Mouse (Mus musculus) neural tube, postnatal 0 days (tissue): ENCODE measurements around the gene Cyp2w1. TPM values are rescaled to one million over a fixed set of nuclear protein-coding genes. Genes with fewer than 3 reads are reported as not detected.

Experiments
- microRNA counts: library from miRNA; unstranded; fragments of <30 nt; microRNA quantifications from one replicate; lab custom pipeline; 2015
- microRNA-seq: library from miRNA; unstranded; fragments of <30 nt; microRNA quantifications from one replicate; pipeline ENCODE4, GENCODE M21; 2016
- polyA plus RNA-seq: library from polyadenylated mRNA; unstranded; fragments of >200 nt; fragmentation: Nextera tagmentation; extraction: Ambion mirVana; gene quantifications from 2 replicates; pipeline ENCODE4 v1.2.1, GENCODE M21; 2015

Gene Cyp2w1
- not detected in 2 replicates for polyA plus RNA-seq

DNA sequence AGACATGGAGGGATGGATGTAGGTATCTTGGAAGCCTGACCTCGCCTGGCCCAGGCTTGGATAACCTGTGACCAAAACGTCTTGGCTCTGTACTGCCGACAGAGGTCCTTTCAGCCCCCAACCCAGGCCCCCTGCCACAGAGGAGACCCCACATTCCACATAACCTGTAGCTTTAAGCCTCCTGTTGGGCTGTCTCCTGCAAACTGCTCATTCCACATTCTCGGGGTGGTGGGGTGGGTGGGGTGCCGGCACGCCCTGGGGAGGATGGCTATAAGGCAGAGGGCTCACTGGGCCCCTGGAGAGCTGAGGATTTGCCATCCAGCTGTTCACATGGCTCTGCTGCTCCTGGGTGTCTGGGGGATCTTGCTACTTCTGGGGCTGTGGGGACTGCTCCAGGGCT is at the start of gene Cyp2w1:
Cyp2w1 (plus strand) TSS at position 301 of the 400 bp plus-strand sequence.

DNA sequence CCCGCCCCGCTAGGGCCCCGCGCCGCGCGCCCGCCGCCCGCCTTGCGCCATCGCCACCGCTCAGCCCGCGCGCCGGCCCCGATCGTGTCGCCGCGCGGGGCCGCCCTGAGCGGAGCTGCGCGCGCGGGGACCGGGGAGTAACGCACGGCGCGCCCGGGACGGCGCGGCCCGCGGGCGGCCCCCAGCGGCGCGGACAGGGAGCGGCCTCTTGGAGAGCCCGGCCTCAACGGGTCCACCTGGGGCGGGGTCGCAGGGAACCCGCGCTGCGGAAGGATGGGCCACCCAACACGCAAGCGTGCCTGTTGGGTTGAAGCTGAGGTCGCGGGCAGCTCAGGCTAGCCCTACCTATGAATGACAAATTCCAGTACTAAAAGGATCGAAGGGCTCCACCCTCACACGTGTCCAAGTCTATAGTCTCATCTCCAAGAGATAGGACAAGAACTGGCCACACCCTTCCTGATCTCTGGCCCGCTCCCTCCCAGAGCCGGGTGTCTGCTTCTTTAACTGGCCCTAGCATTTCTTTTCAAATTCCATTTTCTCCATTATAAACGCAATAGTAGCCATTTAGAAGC is 26.9 kb upstream of the Cyp2w1 start, which contains the start of gene Adap1:
Adap1 (minus strand) TSS at position 228 of the 572 bp plus-strand sequence.

GRCm38 (mm10) chr5:139351134-139351533 is 1.3 kb upstream of the Cyp2w1 start, which contains the start of gene Cox19:
TSS of gene Cox19 (minus strand) at chr5:139351418.

DNA sequence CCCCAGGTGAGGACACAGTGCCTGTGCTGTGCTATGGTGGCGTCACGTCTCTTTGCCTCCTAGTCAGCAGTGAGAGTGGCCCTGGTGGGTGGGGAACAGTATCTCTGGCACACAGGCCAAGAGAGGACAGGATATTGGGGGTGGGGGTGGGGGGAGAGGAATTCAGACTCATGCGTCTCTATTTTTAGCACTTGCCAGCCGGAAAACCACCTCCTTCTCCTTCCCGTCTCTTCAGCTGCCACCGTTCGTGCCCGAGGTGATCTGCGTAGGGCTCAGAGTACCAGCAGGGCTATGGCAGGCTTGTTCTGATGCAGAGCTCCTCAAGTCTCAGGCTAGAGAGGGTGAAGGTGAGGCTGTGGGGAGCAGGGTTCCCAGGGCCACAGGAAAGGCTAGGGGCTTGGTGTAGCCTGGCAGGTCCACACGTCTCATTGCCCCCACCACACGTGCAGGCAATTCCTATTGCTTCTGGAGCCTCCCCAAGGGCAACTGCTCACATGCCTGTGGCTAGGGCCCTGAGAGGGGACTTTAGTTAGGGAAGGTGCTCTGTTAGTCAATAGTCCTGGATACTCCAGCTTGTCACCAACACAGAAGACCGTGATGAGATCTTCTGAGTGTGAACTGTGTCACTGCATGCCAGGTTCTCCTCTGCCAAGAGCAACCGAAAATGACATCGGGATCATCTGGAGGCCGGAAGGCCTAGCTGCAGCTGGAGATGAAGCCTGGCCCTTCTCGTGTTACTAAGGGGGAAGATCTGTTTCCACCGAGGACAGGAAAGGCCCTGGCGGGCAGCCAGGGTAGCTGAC is 25.3 kb downstream of the Cyp2w1 start, which contains the start of gene Gpr146:
Gpr146 (plus strand) TSS at position 230 of the 803 bp plus-strand sequence.

GRCm38 (mm10) chr5:139404801-139405401 is 52.5 kb downstream of the Cyp2w1 start, which contains the start of gene C130050O18Rik:
TSS of gene C130050O18Rik (plus strand) at chr5:139405280.

MicroRNAs encoded within 50 kb of the gene (microRNA counts, 519-probe panel; counts per million panel counts)
- microRNA mmu-miR-339-3p (lab: Ali Mortazavi, UCI) (40.5 counts per million), microRNA mmu-miR-339-5p (lab: Ali Mortazavi, UCI) (40.5 counts per million)

Small RNAs within 50 kb of the gene (microRNA-seq; reads per million reads assigned to microRNA genes)
- 295 reads per million, percentile 61 among the genes with 10 or more reads in this experiment for gene Mir339

Other genes with a start within 250 kb of the Cyp2w1 start
- 331 and 348 TPM in 2 replicates for gene Prkar1b, start 202.6 kb upstream of the Cyp2w1 start, polyA plus RNA-seq
- 2.4 and 3.0 TPM in 2 replicates for gene Dnaaf5, start 202.4 kb upstream of the Cyp2w1 start, polyA plus RNA-seq
- gene Sun1, start 152.0 kb upstream of the Cyp2w1 start, polyA plus RNA-seq = 31.2 and 34.3 TPM in 2 replicates
- 131 and 137 TPM in 2 replicates for gene Get4, start 100.3 kb upstream of the Cyp2w1 start, polyA plus RNA-seq
- 156 TPM in 2 replicates for gene Adap1, start 27.0 kb upstream of the Cyp2w1 start, polyA plus RNA-seq
- gene Cox19, start 1.2 kb upstream of the Cyp2w1 start, polyA plus RNA-seq = 77.9 and 87.1 TPM in 2 replicates
- gene Gpr146, start 25.1 kb downstream of the Cyp2w1 start, polyA plus RNA-seq = 4.7 and 4.8 TPM in 2 replicates
- 0.31 and 0.49 TPM in 2 replicates for gene C130050O18Rik, start 52.7 kb downstream of the Cyp2w1 start, polyA plus RNA-seq
- gene Gper1, start 70.5 kb downstream of the Cyp2w1 start, polyA plus RNA-seq = 5.1 and 5.8 TPM in 2 replicates
- gene 3110082I17Rik, start 107.9 kb downstream of the Cyp2w1 start, polyA plus RNA-seq = 13.9 and 15.1 TPM in 2 replicates
- gene Zfand2a, start 131.9 kb downstream of the Cyp2w1 start, polyA plus RNA-seq = 20.5 and 25.2 TPM in 2 replicates
- gene Uncx, start 190.9 kb downstream of the Cyp2w1 start, polyA plus RNA-seq = 16.0 and 19.6 TPM in 2 replicates